Mouse (Mus musculus) G1E (cell line): ENCODE data around the gene Dlg5.

ENCODE experiments used
- CTCF ChIP-seq: IDR thresholded peaks from 2 replicates; pipeline ENCODE4 v1.5.1; 2012; ENCODE audit warnings: low read depth, low read length, inconsistent platforms, mixed read lengths
- GATA1 ChIP-seq: IDR thresholded peaks from 2 replicates; pipeline ENCODE4 v1.6.1; 2012; ENCODE audit warnings: borderline replicate concordance, low read length, inconsistent platforms, mixed read lengths
- GATA2 ChIP-seq: IDR thresholded peaks from 2 replicates; pipeline ENCODE4 v1.6.1; 2012; ENCODE audit warnings: low read depth, low read length, inconsistent platforms, borderline replicate concordance
- TAL1 ChIP-seq: conservative IDR thresholded peaks from 2 replicates; pipeline ENCODE4 v1.6.1; 2012; ENCODE audit warnings: low read depth, low read length, inconsistent platforms, mixed read lengths

DNA sequence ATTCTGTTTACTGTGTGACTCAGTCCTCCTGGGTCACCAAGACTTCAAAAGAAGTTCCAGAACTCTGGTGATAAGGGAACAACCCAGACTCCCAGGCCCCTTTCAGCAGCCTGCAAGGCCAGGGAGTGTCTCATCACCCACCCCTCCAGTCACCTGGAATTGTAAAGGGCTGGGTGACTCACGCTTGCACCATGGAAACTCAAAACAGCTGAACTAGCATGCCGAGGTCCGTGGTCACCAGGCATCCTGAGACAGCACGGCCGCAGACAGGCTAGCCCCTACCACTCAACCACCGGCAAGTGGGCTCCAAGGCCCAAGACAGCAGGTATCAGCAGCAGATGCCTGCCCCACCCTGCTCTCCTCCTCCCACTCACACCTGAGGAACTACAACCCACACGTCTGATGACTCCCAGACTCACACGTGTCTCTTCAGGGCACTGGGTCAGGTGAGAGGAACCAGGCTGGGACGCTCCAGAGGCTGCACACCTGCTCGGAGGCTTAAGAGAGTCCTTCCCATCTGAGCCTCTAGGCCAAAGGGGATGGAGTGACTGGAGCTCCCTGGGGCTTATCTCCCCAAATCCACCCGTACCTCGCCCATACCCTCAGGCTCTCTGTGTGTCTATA, 38.9 kb downstream of the Dlg5 start:
- TF ChIP-seq CTCF (no peak), GATA1 (no peak), GATA2 (no peak), TAL1 (no peak)
